Mouse (Mus musculus): Measurements from ENCODE around the gene Fyb.

Fyb gene

GRCm38 (mm10) chr15:6598626-6599025, 76.0 kb downstream of the Fyb start:
- no peak for ATAC-seq (ENCODE audit: low TSS enrichment)

GRCm38 (mm10) chr15:6600314-6600713, 77.7 kb downstream of the Fyb start:
- no peak for ATAC-seq (ENCODE audit: low TSS enrichment)

GRCm38 (mm10) chr15:6601330-6601729, 78.7 kb downstream of the Fyb start:
- ATAC-seq (ENCODE audit: low TSS enrichment) = no peak

- no peak for ATAC-seq (ENCODE audit: low TSS enrichment)
These were observed 79.3 kb downstream of the Fyb start for GRCm38 (mm10) chr15:6602003-6602402.

- no peak for ATAC-seq (ENCODE audit: low TSS enrichment)
These were observed 88.0 kb downstream of the Fyb start for GRCm38 (mm10) chr15:6610703-6611102.

- no peak for ATAC-seq (ENCODE audit: low TSS enrichment)
These were observed 90.2 kb downstream of the Fyb start for GRCm38 (mm10) chr15:6612835-6613234.

GRCm38 (mm10) chr15:6616382-6617149, 93.9 kb downstream of the Fyb start:
- ATAC-seq (ENCODE audit: low TSS enrichment) = no peak

- no peak for ATAC-seq (ENCODE audit: low TSS enrichment)
These were observed 97.1 kb downstream of the Fyb start for GRCm38 (mm10) chr15:6619558-6620316.

- peak; percentile 64; the same call in 1 of the 2 replicates for ATAC-seq (ENCODE audit: low TSS enrichment)
These were observed 99.9 kb downstream of the Fyb start for GRCm38 (mm10) chr15:6622512-6622911.

- no peak for ATAC-seq (ENCODE audit: low TSS enrichment)
These were observed 101.0 kb downstream of the Fyb start for GRCm38 (mm10) chr15:6623529-6624228.

- peak; percentile 71 for ATAC-seq (ENCODE audit: low TSS enrichment)
These were observed 101.9 kb downstream of the Fyb start for GRCm38 (mm10) chr15:6624365-6625182.

- ATAC-seq (ENCODE audit: low TSS enrichment) = peak; percentile 84
These were observed 103.0 kb downstream of the Fyb start for GRCm38 (mm10) chr15:6625607-6626033.

GRCm38 (mm10) chr15:6626123-6626522, 103.5 kb downstream of the Fyb start:
- ATAC-seq (ENCODE audit: low TSS enrichment) = no peak

GRCm38 (mm10) chr15:6628431-6629077, 105.9 kb downstream of the Fyb start:
- ATAC-seq (ENCODE audit: low TSS enrichment) = no peak

GRCm38 (mm10) chr15:6629174-6629573, 106.5 kb downstream of the Fyb start:
- ATAC-seq (ENCODE audit: low TSS enrichment) = no peak

GRCm38 (mm10) chr15:6635405-6635804, 112.8 kb downstream of the Fyb start:
- ATAC-seq (ENCODE audit: low TSS enrichment) = no peak

- ATAC-seq (ENCODE audit: low TSS enrichment) = no peak
These were observed 119.6 kb downstream of the Fyb start for GRCm38 (mm10) chr15:6642223-6642622.

- ATAC-seq (ENCODE audit: low TSS enrichment) = peak; percentile 44; the same call in 1 of the 2 replicates
These were observed 122.8 kb downstream of the Fyb start for GRCm38 (mm10) chr15:6645498-6645897.

GRCm38 (mm10) chr15:6647066-6647465, 124.4 kb downstream of the Fyb start:
- ATAC-seq (ENCODE audit: low TSS enrichment) = no peak

GRCm38 (mm10) chr15:6648757-6649403, 126.2 kb downstream of the Fyb start:
- no peak for ATAC-seq (ENCODE audit: low TSS enrichment)
